Comparison of ENCODE assay signal across 12 mouse cellular contexts in the genomic region with DNA sequence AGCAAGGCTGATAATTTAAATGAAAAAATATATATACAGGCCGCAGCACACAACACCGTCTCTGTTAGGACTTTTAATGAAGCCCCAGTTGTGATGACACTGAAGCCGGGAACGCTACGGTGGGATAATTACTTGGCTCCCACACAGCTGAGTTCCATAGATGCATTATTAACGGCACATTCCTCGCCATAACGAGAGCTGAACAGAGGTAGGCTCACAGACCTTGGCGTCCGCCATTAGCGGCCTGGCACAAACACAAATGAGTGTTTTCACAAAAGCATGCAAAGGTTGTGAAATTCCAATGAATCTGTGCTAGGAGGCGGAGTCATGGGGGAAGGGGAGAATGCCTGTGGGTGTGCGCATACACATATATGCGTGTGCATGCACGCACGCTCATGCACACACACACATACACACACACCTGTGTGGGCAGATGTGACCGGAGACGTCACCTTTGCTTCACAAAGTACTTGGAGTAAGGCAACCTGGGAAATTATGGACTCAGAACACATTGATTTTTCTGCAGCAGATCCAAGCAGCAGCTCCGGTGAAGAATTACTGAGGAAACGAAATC.
DNase-seq lines count a peak whose midpoint lies in the region; ATAC-seq lines count a peak whose summit lies in the region.
"Had no signal": no experiment of that assay in that cellular context is flagged by ENCODE, and none has a peak within 500 bp of the region (broad histone marks: within the 10 kb centered on the region; RNA-seq: fewer than 3 reads in every experiment).

No protein-coding gene starts in this region.

- peak; percentile 15 for ATAC-seq in hindbrain, embryonic 16.5 days
- ATAC-seq in midbrain, embryonic 16.5 days = 0 out of 2 replicates have a peak, but pooled peaks have one; percentile 6

- H3K9me3 ChIP-seq in forebrain, embryonic 10.5 days = no peaks in the 10 kb centered on the region
- H3K9me3 ChIP-seq in hindbrain, embryonic 16.5 days (ENCODE audit: control insufficient read depth, low read length) = no peaks in the 10 kb centered on the region
- H3K9me3 ChIP-seq in midbrain, embryonic 16.5 days (replicated peaks; ENCODE audit: control insufficient read depth, low read length, poor library complexity, severe bottlenecking) = no peaks in the 10 kb centered on the region

- H3K4me2 ChIP-seq in hindbrain, embryonic 16.5 days (ENCODE audit: low read length) = no peak overlapping the region
- H3K4me2 ChIP-seq in midbrain, embryonic 16.5 days (ENCODE audit: low read length) = no peak overlapping the region
- H3K4me2 ChIP-seq: liver, embryonic 11.5 days had no signal

- intact Hi-C loops in heart, postnatal 14 days (cut with DNase I) = no loop called here

- WGBS in forebrain, embryonic 10.5 days = 56% methylated on average over 20 of the region's 20 CpGs
- WGBS in hindbrain, embryonic 16.5 days = 34% methylated on average over 20 of the region's 20 CpGs
- WGBS in midbrain, embryonic 16.5 days = 41% methylated on average over 20 of the region's 20 CpGs

- H3K27me3 ChIP-seq in forebrain, embryonic 10.5 days (ENCODE audit: poor library complexity, severe bottlenecking) = no peaks in the 10 kb centered on the region
- H3K27me3 ChIP-seq in hindbrain, embryonic 16.5 days (replicated peaks; ENCODE audit: control insufficient read depth, insufficient read depth, low read length) = no peaks in the 10 kb centered on the region
- H3K27me3 ChIP-seq in midbrain, embryonic 16.5 days (ENCODE audit: control insufficient read depth, insufficient read depth, low read depth, low read length) = no peaks in the 10 kb centered on the region

- H3K27ac ChIP-seq in forebrain, embryonic 10.5 days = peak overlapping the region; percentile 81
- peak overlapping the region; percentile 66; the same call in 1 of the 2 replicates for H3K27ac ChIP-seq in hindbrain, embryonic 16.5 days (ENCODE audit: low read depth, low read length)
- H3K27ac ChIP-seq in midbrain, embryonic 16.5 days (ENCODE audit: low read length) = peak overlapping the region; percentile 73

- peaks cover 82% of the 10 kb centered on the region for H3K4me1 ChIP-seq in forebrain, embryonic 10.5 days
- peaks cover 61% of the 10 kb centered on the region for H3K4me1 ChIP-seq in hindbrain, embryonic 16.5 days (ENCODE audit: control insufficient read depth, insufficient read depth, low read depth, low read length)
- H3K4me1 ChIP-seq in midbrain, embryonic 16.5 days (ENCODE audit: control insufficient read depth, insufficient read depth, low read length) = peaks cover 52% of the 10 kb centered on the region

- DNase-seq in cerebellum, postnatal 10 days = peak; percentile 42 to 49
- no peak for DNase-seq in cerebellum, adult 18-20 months
- DNase-seq in forebrain, embryonic 10.5 days (ENCODE audit: extremely low spot score, low spot score) = peak; percentile 40
- no peak for DNase-seq in heart, postnatal 14 days
- no peak for DNase-seq in frontal cortex, postnatal 25 days (ENCODE audit: low spot score in 2 of 2)
- DNase-seq in heart, adult 8-10 months (ENCODE audit: low spot score) = no peak
- DNase-seq: adrenal gland, postnatal 36 days; cerebellum, adult 9-10 months; gastrocnemius, postnatal 25 days had no signal

- H3K4me3 ChIP-seq in forebrain, embryonic 10.5 days = no peak overlapping the region
- H3K4me3 ChIP-seq in hindbrain, embryonic 16.5 days (ENCODE audit: low read length) = no peak overlapping the region
- no peak overlapping the region for H3K4me3 ChIP-seq in midbrain, embryonic 16.5 days (ENCODE audit: low read depth, low read length)

- no peak overlapping the region for H3K9ac ChIP-seq in hindbrain, embryonic 16.5 days (ENCODE audit: low read depth, low read length)
- peak overlapping the region; percentile 37; the same call in 1 of the 2 replicates for H3K9ac ChIP-seq in midbrain, embryonic 16.5 days (ENCODE audit: low read depth, low read length)

- peaks cover 23% of the 10 kb centered on the region for H3K36me3 ChIP-seq in forebrain, embryonic 10.5 days (replicated peaks)
- H3K36me3 ChIP-seq in hindbrain, embryonic 16.5 days (ENCODE audit: control insufficient read depth, insufficient read depth, low read length) = no peaks in the 10 kb centered on the region
- no peaks in the 10 kb centered on the region for H3K36me3 ChIP-seq in midbrain, embryonic 16.5 days (ENCODE audit: control insufficient read depth, insufficient read depth, low read length)

Comparison
In these comparisons a context has a peak if more than half of its experiments do, and no peak if none do; other contexts are left out.
1. DNase-seq: peak in cerebellum, postnatal 10 days (2 of 2) and forebrain, embryonic 10.5 days (single experiment); none in cerebellum, adult 18-20 months (0 of 2), heart, postnatal 14 days (0 of 2), frontal cortex, postnatal 25 days (0 of 2) and heart, adult 8-10 months (single experiment).
2. Peak in every context shown above with its lines, with median percentiles within 50 percentile points of each other: H3K27ac ChIP-seq.